Mouse (Mus musculus): ENCODE results near the gene Plcl2.

The Plcl2 gene

DNA sequence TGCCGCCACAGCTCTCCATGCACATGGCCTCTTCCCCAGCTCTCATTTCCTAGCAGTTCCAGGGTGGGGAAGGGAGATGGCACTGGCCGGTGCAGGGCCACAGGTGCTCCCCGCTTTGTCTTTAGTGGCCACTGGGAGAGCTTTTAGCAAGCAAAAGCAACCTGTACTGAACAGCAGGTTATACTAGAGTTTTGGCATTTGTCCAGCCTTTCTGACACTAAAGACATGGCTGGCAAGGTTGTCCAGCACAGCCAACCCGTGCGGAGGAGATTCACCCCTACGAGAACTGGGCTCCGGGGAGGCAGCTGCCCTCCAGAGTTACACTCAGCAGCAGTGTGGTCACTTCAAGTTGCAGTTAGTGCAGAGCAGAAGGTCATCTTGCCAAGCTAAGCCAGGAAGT is 224.2 kb downstream of the Plcl2 start:
- DNase-seq (ENCODE audit: extremely low read depth, low read depth) = no peak

- DNase-seq (ENCODE audit: extremely low read depth, low read depth) = no peak
Measured at GRCm38 (mm10) chr17:50734781-50735180, 225.6 kb downstream of the Plcl2 start.

DNA sequence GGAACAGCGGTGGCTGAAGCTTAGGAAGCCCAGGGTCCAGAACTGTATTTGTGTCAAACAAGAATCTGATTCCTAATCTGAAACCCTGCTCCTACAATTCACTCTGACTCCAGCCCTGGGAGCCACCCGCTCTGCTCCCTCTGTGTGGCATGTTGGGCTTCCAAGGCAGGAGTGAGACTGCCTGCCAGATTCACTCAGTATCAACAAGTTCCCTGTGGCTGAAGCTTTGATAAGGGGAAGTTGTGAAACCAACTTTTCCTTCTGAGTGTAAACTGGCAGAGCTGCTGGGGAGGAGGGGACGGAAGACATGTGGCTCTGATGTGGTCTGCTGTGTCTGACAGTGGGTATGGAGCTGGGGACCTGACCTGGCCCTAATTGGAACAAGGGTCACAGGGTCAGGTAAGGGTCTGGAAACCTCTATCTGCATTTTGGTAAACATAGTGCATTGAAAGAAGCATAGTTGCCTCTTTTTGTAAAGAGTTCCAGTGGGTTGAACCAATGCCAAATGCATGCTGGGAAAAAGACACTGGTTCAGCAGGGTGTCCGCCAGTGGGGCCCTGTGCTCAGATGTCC is 226.3 kb downstream of the Plcl2 start:
- no peak for DNase-seq (ENCODE audit: extremely low read depth, low read depth)

DNA sequence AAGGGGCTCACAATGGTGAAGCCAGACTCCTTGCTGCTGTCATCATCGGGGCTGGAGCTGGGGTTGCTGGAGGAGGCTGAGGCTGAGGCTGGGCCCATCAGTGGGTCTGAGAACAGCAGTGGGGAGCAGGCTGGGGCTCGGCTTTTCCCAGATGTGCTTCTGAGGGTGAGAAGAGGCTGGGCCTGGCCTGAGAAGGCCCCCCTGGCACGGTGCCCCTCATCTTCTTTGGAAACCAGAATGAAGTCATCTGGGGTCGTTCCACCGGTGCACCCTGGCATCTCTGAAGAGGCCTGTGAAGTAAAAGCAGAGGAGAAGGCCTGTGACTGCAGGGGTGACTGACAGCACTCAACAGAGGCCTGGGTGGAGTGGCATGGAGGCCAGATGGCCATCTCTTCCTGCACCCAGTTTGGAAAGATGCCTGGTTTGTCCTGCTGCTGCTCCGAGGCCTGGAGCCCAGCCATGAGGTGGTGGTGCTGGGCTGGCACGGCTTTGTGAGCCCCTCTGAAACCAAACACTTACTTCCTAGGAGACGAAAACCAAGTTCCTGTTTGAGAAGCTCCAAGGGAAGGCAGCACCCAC is 226.8 kb downstream of the Plcl2 start:
- no peak for DNase-seq (ENCODE audit: extremely low read depth, low read depth)

DNA sequence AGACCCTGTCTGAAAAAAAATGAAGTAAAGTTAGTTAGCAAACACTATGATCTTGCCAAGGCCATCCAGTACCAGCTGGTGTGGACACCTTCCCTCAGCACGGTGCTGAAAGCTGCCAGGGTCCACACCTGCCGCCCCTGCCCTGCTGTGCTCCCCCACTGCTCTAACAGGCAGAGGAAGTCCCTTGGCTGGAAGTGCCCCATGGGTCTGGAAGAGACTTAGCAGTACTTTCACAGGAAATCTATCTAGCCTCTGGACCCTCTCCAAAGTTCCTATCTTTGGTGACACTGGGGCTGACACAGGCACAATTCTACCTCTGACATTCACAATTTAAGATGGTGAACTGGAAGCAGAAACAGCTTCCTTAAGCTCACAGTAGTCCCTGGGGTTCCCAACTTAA is 227.9 kb downstream of the Plcl2 start:
- no peak for DNase-seq (ENCODE audit: extremely low read depth, low read depth)

Data from MEL-GATA-1-ER (cell line).